Mouse (Mus musculus): ENCODE data around the gene Gnat1. TPM values are rescaled to one million over a fixed set of nuclear protein-coding genes. Genes with fewer than 3 reads are reported as not detected.

Gnat1 gene
- polyA plus RNA-seq, 1 experiment from 2014 or later = 4.7 TPM

- Histone ChIP-seq H3K9me3 (ENCODE audit: control insufficient read depth, low read length) (no peaks in the 10 kb centered on the region), H3K36me3 (ENCODE audit: control insufficient read depth, insufficient read depth, low read length) (no peaks in the 10 kb centered on the region), H3K27ac (ENCODE audit: low read depth, low read length) (no peak overlapping the region), H3K4me1 (ENCODE audit: control insufficient read depth, insufficient read depth, low read length) (peaks cover 7% of the 10 kb centered on the region; the same call in 1 of the 2 replicates), H3K4me3 (ENCODE audit: low read length) (no peak overlapping the region), H3K9ac (ENCODE audit: low read depth, low read length) (no peak overlapping the region), H3K4me2 (replicated peaks; ENCODE audit: low read depth, low read length) (no peak overlapping the region), H3K27me3 (ENCODE audit: control insufficient read depth, insufficient read depth, low read length) (no peaks in the 10 kb centered on the region)
- no peak for ATAC-seq (ENCODE audit: low FRiP score, low TSS enrichment)
- WGBS = 68% methylated on average over 3 of the region's 3 CpGs
These were observed 18.7 kb downstream of the Gnat1 start for GRCm38 (mm10) chr9:107660777-107661176.

GRCm38 (mm10) chr9:107659961-107660360, 19.6 kb downstream of the Gnat1 start:
- H3K4me3 ChIP-seq (ENCODE audit: low read length) = no peak overlapping the region
- no peaks in the 10 kb centered on the region for H3K9me3 ChIP-seq (ENCODE audit: control insufficient read depth, low read length)
- H3K27me3 ChIP-seq (ENCODE audit: control insufficient read depth, insufficient read depth, low read length) = no peaks in the 10 kb centered on the region
- ATAC-seq (ENCODE audit: low FRiP score, low TSS enrichment) = no peak
- H3K4me2 ChIP-seq (replicated peaks; ENCODE audit: low read depth, low read length) = no peak overlapping the region
- no peaks in the 10 kb centered on the region for H3K36me3 ChIP-seq (ENCODE audit: control insufficient read depth, insufficient read depth, low read length)
- 89% methylated on average over 3 of the region's 3 CpGs for WGBS
- no peak overlapping the region for H3K27ac ChIP-seq (ENCODE audit: low read depth, low read length)
- peaks cover 7% of the 10 kb centered on the region; the same call in 1 of the 2 replicates for H3K4me1 ChIP-seq (ENCODE audit: control insufficient read depth, insufficient read depth, low read length)
- no peak overlapping the region for H3K9ac ChIP-seq (ENCODE audit: low read depth, low read length)

- Histone ChIP-seq H3K4me3 (ENCODE audit: low read length) (no peak overlapping the region), H3K4me2 (replicated peaks; ENCODE audit: low read depth, low read length) (no peak overlapping the region), H3K27me3 (ENCODE audit: control insufficient read depth, insufficient read depth, low read length) (no peaks in the 10 kb centered on the region), H3K9me3 (ENCODE audit: control insufficient read depth, low read length) (no peaks in the 10 kb centered on the region), H3K4me1 (ENCODE audit: control insufficient read depth, insufficient read depth, low read length) (peaks cover 7% of the 10 kb centered on the region; the same call in 1 of the 2 replicates), H3K36me3 (ENCODE audit: control insufficient read depth, insufficient read depth, low read length) (no peaks in the 10 kb centered on the region), H3K27ac (ENCODE audit: low read depth, low read length) (no peak overlapping the region), H3K9ac (ENCODE audit: low read depth, low read length) (no peak overlapping the region)
- WGBS = 85% methylated on average over 10 of the region's 10 CpGs
- ATAC-seq (ENCODE audit: low FRiP score, low TSS enrichment) = no peak
These were observed 20.0 kb downstream of the Gnat1 start for GRCm38 (mm10) chr9:107659551-107659950.

GRCm38 (mm10) chr9:107658096-107658495, 21.4 kb downstream of the Gnat1 start:
- ATAC-seq (ENCODE audit: low FRiP score, low TSS enrichment) = no peak
- Histone ChIP-seq H3K27me3 (ENCODE audit: control insufficient read depth, insufficient read depth, low read length) (no peaks in the 10 kb centered on the region), H3K36me3 (ENCODE audit: control insufficient read depth, insufficient read depth, low read length) (no peaks in the 10 kb centered on the region), H3K9me3 (ENCODE audit: control insufficient read depth, low read length) (no peaks in the 10 kb centered on the region), H3K9ac (ENCODE audit: low read depth, low read length) (no peak overlapping the region), H3K4me3 (ENCODE audit: low read length) (no peak overlapping the region), H3K4me2 (replicated peaks; ENCODE audit: low read depth, low read length) (no peak overlapping the region), H3K27ac (ENCODE audit: low read depth, low read length) (no peak overlapping the region), H3K4me1 (ENCODE audit: control insufficient read depth, insufficient read depth, low read length) (no peaks in the 10 kb centered on the region; the same call in 1 of the 2 replicates)
- 82% methylated on average over 6 of the region's 6 CpGs for WGBS

- Histone ChIP-seq H3K4me3 (ENCODE audit: low read length) (no peak overlapping the region), H3K9ac (ENCODE audit: low read depth, low read length) (no peak overlapping the region), H3K27me3 (ENCODE audit: control insufficient read depth, insufficient read depth, low read length) (no peaks in the 10 kb centered on the region), H3K9me3 (ENCODE audit: control insufficient read depth, low read length) (no peaks in the 10 kb centered on the region), H3K4me1 (ENCODE audit: control insufficient read depth, insufficient read depth, low read length) (no peaks in the 10 kb centered on the region), H3K27ac (ENCODE audit: low read depth, low read length) (no peak overlapping the region), H3K36me3 (ENCODE audit: control insufficient read depth, insufficient read depth, low read length) (no peaks in the 10 kb centered on the region), H3K4me2 (replicated peaks; ENCODE audit: low read depth, low read length) (no peak overlapping the region)
- WGBS = 95% methylated on average over 5 of the region's 5 CpGs
- no peak for ATAC-seq (ENCODE audit: low FRiP score, low TSS enrichment)
These were observed 22.4 kb downstream of the Gnat1 start for GRCm38 (mm10) chr9:107657144-107657543.

GRCm38 (mm10) chr9:107654585-107654984, 24.9 kb downstream of the Gnat1 start:
- Histone ChIP-seq H3K4me3 (ENCODE audit: low read length) (no peak overlapping the region), H3K4me1 (ENCODE audit: control insufficient read depth, insufficient read depth, low read length) (no peaks in the 10 kb centered on the region; the same call in 1 of the 2 replicates), H3K9me3 (ENCODE audit: control insufficient read depth, low read length) (no peaks in the 10 kb centered on the region), H3K36me3 (ENCODE audit: control insufficient read depth, insufficient read depth, low read length) (no peaks in the 10 kb centered on the region), H3K27ac (ENCODE audit: low read depth, low read length) (no peak overlapping the region), H3K4me2 (replicated peaks; ENCODE audit: low read depth, low read length) (no peak overlapping the region), H3K27me3 (ENCODE audit: control insufficient read depth, insufficient read depth, low read length) (no peaks in the 10 kb centered on the region), H3K9ac (ENCODE audit: low read depth, low read length) (no peak overlapping the region)
- 83% methylated on average over 4 of the region's 4 CpGs for WGBS
- no peak for ATAC-seq (ENCODE audit: low FRiP score, low TSS enrichment)

GRCm38 (mm10) chr9:107653474-107653873, 26.0 kb downstream of the Gnat1 start:
- no peak overlapping the region for H3K9ac ChIP-seq (ENCODE audit: low read depth, low read length)
- no peaks in the 10 kb centered on the region for H3K27me3 ChIP-seq (ENCODE audit: control insufficient read depth, insufficient read depth, low read length)
- H3K36me3 ChIP-seq (ENCODE audit: control insufficient read depth, insufficient read depth, low read length) = no peaks in the 10 kb centered on the region
- no peak overlapping the region for H3K4me2 ChIP-seq (replicated peaks; ENCODE audit: low read depth, low read length)
- no peak overlapping the region for H3K27ac ChIP-seq (ENCODE audit: low read depth, low read length)
- no peak overlapping the region for H3K4me3 ChIP-seq (ENCODE audit: low read length)
- H3K4me1 ChIP-seq (ENCODE audit: control insufficient read depth, insufficient read depth, low read length) = no peaks in the 10 kb centered on the region; the same call in 1 of the 2 replicates
- WGBS = 80% methylated on average over 2 of the region's 2 CpGs
- ATAC-seq (ENCODE audit: low FRiP score, low TSS enrichment) = no peak
- no peaks in the 10 kb centered on the region for H3K9me3 ChIP-seq (ENCODE audit: control insufficient read depth, low read length)

GRCm38 (mm10) chr9:107650708-107651481, 28.6 kb downstream of the Gnat1 start:
- ATAC-seq (ENCODE audit: low FRiP score, low TSS enrichment) = no peak; the same call in 1 of the 2 replicates
- Histone ChIP-seq H3K4me2 (replicated peaks; ENCODE audit: low read depth, low read length) (no peak overlapping the region), H3K36me3 (ENCODE audit: control insufficient read depth, insufficient read depth, low read length) (no peaks in the 10 kb centered on the region), H3K9me3 (ENCODE audit: control insufficient read depth, low read length) (no peaks in the 10 kb centered on the region), H3K4me3 (ENCODE audit: low read length) (no peak overlapping the region), H3K27ac (ENCODE audit: low read depth, low read length) (no peak overlapping the region), H3K27me3 (ENCODE audit: control insufficient read depth, insufficient read depth, low read length) (no peaks in the 10 kb centered on the region), H3K9ac (ENCODE audit: low read depth, low read length) (no peak overlapping the region), H3K4me1 (ENCODE audit: control insufficient read depth, insufficient read depth, low read length) (no peaks in the 10 kb centered on the region; the same call in 1 of the 2 replicates)
- WGBS = 35% methylated on average over 12 of the region's 12 CpGs

- Histone ChIP-seq H3K27ac (ENCODE audit: low read depth, low read length) (no peak overlapping the region), H3K4me3 (ENCODE audit: low read length) (no peak overlapping the region), H3K4me1 (ENCODE audit: control insufficient read depth, insufficient read depth, low read length) (peaks cover 1% of the 10 kb centered on the region; the same call in 1 of the 2 replicates), H3K36me3 (ENCODE audit: control insufficient read depth, insufficient read depth, low read length) (no peaks in the 10 kb centered on the region), H3K4me2 (replicated peaks; ENCODE audit: low read depth, low read length) (no peak overlapping the region), H3K27me3 (ENCODE audit: control insufficient read depth, insufficient read depth, low read length) (no peaks in the 10 kb centered on the region), H3K9ac (ENCODE audit: low read depth, low read length) (no peak overlapping the region), H3K9me3 (ENCODE audit: control insufficient read depth, low read length) (no peaks in the 10 kb centered on the region)
- no peak for ATAC-seq (ENCODE audit: low FRiP score, low TSS enrichment)
- WGBS = 73% methylated on average over 7 of the region's 7 CpGs
These were observed 29.3 kb downstream of the Gnat1 start for GRCm38 (mm10) chr9:107650225-107650624.
